Mouse (Mus musculus): ENCODE measurements around the gene Hoxd9. TPM values are rescaled to one million over a fixed set of nuclear protein-coding genes. Genes with fewer than 3 reads are reported as not detected.

Hoxd9 gene
- polyA plus RNA-seq, 1 experiment: 0.15 TPM

DNA sequence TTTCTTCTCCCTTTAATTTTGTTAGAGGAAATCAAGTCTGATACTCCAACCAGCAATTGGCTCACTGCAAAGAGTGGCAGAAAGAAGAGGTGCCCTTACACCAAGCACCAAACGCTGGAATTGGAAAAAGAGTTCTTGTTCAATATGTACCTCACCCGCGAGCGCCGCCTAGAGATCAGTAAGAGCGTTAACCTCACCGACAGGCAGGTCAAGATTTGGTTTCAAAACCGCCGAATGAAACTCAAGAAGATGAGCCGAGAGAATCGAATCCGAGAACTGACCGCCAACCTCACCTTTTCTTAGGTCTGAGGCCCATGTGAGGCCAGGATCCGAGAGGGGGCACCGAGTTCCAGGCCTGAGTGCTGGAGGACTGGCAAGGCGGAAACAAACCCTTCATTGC lies 3.5 kb upstream of the Hoxd9 start:
- no peak for DNase-seq (ENCODE audit: low read depth, low spot score)
- WGBS: 20% methylated on average over 16 of the region's 16 CpGs

DNA sequence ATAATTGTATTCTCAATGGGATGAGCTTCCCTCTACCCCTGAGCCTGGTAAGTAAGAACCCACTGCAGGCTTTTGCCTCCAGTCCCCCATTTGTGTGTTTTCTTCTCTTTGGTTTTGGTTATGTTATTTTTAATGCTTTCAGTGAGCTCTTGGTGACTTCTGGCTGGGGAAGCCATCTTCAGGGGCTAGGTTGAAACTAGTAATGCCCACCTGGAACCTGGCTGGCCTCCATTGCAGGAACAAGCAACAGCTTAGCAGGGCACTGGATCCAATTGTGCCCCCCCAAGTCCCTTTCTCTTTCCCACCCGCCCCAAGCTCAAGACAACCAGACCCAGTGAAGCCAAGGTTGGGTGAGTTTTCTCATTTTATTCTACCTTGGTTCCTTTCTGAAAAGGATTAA lies 2.1 kb upstream of the Hoxd9 start:
- no peak for DNase-seq (ENCODE audit: low read depth, low spot score)
- WGBS: 40% methylated on average over 1 of the region's 1 CpGs

DNA sequence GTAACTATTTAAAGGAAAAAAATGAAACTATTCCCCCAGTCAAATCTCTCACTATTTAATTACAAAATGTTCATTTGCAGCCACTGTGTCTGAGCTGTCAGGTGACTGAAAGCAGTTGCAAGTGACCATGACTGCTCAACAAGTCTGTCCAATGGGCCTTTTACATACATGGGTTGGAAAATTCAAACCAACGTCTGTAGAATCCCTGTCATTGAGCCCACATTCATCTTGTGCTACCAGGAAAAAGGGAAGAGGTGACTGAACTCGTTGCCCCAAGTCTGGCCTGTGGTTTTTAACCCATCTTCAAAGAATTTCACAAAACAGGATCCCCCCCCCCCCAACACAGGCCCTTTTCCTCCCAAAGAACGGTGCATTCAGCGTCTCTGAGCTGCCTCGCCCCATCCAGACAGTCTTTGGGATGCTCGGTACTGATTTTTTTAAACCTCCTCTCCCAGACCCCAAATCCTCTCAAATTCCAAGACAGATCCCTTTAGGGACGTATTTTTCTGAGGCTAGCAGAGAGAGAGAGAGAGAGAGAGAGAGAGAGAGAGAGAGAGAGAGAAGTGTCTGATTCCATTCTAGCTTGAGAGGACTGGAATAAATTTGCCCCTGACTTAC lies 1.6 kb upstream of the Hoxd9 start:
- DNase-seq (ENCODE audit: low read depth, low spot score): no peak
- 42% methylated on average over 7 of the region's 7 CpGs for WGBS

DNA sequence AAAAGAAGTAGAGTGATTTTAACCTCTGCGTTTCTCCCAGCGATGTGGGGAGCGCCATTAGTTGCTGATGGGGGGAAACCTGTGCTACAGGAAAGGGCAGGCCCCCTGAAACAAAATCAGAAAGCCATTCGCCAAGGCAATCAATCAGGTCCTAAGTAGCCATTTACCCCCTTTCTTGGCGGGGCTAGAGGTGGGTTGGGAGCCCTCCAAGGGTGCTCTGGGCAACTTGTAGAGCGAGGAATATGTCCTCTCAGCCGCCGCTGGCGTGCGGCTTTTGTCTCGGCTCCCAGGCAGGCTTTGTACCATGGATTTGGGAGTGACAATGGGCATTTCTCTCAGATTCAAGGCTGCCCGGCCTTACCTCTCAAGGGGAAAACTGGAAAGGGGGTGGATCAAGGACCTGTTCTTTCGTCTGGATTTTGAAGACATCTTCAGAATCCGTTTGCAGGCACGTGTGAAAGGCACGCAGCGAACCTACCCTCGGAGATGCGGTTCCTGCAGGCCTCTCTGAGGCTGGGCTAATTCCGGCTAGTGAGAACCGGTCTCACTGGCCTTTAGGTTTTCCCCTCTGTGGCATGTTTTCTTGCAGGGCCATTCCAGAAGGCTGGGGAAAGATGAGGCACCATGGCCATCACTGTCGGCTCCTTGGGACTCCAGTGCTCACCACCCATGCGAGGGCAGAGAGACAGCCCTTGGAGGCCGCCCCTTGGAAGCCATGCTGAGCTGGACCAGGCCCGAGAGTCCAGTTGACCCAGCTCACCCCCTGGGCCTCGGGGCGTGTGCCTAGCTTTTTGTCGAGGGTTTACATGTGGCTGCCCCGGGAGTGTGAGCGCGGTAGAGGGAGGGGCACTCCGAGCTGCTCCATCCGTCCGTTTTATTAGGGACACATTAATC lies 838 bp upstream of the Hoxd9 start:
- WGBS: 29% methylated on average over 34 of the region's 34 CpGs
- no peak for DNase-seq (ENCODE audit: low read depth, low spot score)

DNA sequence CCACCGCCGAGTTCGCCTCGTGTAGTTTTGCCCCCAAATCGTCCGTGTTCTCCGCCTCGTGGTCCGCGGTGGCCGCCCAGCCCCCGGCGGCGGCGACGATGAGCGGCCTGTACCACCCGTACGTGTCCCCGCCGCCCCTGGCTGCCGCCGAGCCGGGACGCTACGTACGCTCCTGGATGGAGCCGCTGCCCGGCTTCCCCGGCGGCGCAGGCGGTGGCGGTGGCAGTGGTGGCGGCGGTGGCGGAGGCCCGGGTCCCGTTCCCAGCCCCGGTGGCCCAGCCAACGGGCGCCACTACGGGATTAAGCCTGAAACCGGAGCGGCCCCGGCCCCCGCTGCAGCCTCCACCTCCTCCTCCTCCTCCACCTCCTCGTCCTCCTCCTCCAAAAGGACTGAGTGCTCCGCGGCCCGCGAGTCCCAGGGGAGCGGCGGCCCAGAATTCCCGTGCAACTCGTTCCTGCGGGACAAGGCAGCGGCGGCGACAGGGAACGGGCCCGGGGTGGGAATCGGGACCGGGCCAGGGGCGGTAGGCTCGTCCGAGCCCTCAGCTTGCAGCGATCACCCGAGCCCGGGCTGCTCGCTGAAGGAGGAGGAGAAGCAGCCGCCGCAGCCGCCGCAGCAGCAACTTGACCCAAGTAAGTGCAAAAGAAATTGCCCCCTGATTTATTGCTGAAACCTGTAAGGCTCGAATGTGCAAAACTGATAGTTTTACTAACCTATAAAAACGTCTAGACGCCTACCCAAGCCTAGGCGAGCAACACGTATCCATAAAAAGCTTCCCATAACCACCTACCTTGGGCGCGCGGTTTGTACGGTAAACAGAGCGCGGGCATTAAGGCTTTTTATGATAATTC lies 900 bp downstream of the Hoxd9 start:
- no peak for DNase-seq (ENCODE audit: low read depth, low spot score)
- WGBS: 3% methylated on average over 86 of the region's 86 CpGs

DNA sequence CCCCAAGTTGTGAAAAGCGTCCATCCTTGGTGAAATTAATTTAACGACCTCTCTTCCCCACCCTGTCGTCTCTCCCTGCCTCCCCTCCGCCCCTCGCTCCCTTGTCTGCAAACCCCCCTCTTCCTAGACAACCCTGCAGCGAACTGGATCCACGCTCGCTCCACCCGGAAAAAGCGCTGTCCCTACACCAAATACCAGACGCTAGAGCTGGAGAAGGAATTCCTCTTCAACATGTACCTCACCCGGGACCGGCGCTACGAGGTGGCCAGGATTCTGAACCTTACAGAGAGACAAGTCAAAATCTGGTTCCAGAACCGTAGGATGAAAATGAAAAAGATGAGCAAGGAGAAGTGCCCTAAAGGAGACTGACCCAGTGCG lies 1.5 kb downstream of the Hoxd9 start:
- DNase-seq (ENCODE audit: low read depth, low spot score): no peak
- WGBS: 12% methylated on average over 17 of the region's 17 CpGs

DNA sequence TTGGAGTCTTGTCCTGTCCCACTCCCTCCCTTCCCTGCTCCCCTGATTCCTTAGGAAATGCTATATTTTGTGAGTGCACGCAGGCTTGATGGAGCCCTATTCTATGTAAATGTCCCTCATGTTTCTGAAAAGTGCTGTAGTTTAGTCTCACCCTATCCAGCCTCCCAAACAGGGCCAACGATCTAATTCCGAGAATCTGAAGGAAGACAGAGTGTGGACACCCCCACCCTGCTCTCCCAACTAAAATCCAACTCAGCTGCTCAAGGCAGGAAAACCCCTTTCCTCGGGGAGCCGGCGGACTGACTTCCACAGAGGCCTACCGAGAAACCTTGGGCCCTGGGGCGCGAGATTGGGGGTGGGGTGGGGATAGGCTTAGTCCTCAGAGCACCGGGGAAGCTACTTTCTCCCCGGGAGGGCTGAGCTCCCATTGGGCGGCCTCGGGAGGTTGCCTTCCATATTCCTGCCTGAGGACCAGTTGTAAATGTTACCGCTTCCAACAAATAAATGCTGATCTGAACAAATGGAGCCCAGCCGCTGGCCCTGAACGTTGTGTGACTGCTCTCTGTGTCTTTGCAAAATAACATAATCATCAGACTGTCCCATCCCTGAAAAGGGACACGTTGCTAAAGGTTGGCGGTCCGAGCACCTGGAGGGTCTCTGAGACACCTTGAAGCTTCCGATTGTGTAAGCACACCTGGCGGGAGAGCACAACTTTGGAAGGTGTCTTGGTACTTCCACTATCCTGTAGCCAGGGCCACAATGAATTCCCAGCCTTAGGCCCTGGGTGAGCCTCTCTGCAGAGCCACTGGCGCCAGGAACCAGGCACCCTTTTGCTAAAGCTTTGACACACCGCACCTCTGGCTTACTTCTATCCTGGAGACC lies 2.4 kb downstream of the Hoxd9 start:
- WGBS: 45% methylated on average over 23 of the region's 23 CpGs
- DNase-seq (ENCODE audit: low read depth, low spot score): no peak

DNA sequence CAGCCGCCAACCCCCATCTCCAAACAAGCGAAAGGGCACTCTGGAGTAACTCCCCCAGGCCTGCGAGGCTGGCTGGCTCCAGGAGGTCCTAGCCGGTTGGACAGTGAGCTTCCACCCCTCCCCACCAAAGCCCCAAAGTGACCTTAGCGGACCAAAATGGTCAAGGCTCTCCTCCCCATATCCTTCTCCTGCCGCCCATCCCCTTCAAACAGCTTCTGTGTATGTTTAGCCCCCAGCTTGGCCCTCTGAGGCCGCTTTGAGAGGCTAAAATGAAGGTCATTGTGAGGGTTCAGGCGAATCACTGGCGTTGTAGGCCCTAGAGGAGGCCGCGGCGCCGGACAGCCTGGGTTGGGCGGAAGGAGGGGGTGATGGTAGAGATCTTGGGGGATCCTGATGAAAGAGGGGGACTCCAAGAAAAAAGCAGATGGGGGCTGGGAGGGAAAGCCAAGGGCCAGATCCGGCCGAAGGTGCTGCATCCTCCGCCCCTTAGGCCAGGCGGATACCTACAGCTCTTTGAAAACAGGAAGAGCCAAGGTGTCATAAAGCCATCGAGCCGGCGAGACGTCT lies 3.1 kb downstream of the Hoxd9 start:
- DNase-seq (ENCODE audit: low read depth, low spot score): no peak
- WGBS: 26% methylated on average over 22 of the region's 22 CpGs

DNA sequence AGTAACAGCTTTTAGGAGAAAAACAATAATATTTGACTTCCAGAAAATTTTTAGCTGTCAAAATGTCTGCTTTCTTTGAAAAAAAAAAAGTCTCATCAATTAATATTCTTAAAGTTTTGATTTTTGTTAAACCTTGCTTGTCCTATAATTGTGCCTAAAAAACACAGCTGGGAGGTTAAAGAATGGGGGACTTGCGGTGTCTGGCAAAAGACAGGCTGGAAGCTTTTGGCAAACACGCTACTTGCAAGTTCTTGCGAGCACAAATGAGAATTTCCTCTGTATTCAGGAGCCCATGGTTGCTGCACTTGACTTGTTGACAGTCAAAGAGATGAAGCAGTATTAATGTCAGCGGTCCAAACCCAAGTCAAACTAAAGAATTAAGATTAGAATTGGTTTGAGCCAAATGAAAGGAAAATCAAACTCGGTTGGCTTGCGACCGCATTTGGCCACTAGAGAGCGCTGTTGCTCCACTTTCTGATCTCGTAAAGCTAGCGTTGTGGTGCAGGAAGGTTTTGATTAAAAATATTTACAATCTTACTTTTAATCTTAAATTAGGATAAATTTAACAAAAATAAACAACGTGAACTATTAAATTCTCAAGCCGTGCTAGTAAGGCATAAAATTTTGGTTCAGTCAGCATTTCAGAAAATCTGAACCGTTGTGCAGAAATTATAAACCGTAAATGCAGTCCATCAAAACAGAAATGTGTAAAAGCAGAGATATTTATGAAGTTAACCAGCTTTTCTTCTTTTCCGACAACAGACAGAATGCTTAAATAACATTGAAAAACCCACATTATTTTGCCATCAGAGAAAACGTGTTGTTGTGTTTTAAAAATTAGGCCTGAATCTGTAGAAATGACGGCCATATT lies 4.7 kb downstream of the Hoxd9 start:
- DNase-seq (ENCODE audit: low read depth, low spot score): no peak
- 18% methylated on average over 17 of the region's 17 CpGs for WGBS

DNA sequence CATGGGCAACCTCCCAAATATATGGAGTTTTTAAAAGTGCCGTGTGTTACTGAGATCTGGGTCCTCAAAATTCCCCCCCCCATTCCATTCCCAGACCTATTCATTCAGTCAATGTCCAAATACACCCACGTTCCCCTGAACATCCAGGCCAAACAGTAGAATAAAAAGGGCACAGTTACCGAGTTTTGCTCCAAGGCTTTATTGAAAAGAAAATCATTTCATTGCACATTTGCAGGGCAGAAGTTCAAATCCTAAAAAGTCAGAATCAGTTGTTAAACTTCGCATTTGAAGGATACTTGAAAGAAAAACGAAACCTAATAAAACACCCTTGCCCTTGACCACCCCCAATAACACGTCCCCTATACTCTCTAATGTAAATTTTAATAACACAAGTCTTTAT lies 5.3 kb downstream of the Hoxd9 start:
- WGBS: 45% methylated on average over 6 of the region's 6 CpGs
- DNase-seq (ENCODE audit: low read depth, low spot score): no peak

DNA sequence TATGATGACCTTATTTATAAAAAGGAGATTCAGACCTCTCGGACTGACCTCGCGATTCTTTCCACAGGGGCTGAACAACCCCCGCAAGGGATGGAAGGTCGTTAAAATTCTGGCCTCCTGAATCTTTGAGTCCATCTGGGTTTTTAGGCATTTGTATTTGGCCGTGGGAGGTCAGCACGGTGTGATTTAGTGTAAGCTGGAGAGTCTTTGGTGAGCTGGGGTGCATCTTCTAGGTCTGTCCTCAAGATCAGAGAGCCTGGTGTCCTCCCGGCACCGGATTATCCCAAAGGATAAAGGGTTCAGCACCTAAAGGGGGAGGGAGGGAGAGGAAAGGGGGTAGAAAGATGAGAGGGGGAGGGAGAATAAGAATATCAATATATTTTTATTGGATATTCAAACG lies 5.8 kb downstream of the Hoxd9 start:
- no peak for DNase-seq (ENCODE audit: low read depth, low spot score)
- WGBS: 39% methylated on average over 10 of the region's 10 CpGs

DNA sequence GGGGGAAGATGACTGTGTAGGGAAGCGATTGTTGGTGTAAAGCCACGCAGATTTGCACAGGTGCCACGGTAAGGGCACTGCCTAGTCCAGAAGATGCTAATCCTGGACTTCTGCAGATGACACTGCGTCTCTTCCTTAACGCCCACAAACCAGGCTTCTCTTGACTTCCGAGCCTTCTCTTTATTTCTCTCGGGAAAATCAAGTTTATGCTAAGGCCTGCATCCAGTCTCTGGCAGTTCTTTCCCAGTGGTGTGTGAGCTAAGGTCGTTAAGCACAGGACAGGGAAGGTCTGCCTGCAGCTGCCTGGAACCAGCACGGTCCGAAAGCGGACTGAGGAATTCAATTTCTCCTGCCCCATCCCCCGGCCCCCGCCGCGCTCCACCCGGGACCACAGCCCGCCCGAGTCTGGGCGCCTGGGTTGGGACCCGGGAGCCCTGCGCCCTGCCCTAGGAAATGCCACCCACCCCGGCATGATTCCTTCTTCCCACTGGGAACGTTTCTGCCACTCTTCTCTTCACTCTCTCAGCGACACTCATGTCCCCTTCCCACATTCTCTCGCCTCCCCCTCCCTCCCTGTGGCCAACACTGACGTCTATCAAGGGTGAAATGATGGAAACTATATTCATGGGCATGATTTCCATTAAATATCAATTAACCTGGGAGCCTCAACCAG lies 6.3 kb downstream of the Hoxd9 start:
- WGBS: 27% methylated on average over 26 of the region's 26 CpGs
- no peak for DNase-seq (ENCODE audit: low read depth, low spot score)

DNA sequence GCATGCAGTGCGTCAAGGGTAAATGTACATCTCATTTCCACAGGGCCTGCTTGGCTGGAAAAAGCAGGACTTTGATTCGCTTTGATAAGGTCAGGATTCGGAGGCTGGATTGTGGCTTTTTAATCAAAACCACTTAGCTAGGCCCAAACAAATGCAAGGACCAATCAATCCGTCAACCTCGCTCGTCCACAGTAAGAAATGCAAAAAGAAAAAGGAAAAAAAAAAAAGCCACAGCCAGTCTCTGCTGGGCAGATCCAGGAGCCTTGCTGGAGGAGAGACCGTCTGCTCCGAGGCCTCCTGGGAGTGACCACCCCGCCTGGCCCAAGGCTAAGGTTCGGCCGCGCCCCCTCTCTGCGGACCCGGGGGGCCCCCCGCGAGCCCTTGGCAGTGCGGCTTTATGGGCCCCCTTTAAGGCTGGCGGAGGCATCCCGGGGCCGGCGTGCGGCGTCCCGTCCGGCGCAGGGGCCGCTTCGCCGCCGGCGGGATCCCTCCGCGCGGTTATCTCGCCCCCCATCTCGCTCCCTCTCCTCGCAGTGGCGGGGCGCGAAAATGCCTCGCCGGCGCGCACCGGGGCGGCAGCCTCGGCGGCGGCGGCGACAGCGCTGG lies 7.0 kb downstream of the Hoxd9 start, which contains the start of gene Hoxd8:
Gene Hoxd8 (plus strand): TSS at position 223 of the 606 bp plus-strand sequence.
- WGBS: 3% methylated on average over 48 of the region's 52 CpGs

DNA sequence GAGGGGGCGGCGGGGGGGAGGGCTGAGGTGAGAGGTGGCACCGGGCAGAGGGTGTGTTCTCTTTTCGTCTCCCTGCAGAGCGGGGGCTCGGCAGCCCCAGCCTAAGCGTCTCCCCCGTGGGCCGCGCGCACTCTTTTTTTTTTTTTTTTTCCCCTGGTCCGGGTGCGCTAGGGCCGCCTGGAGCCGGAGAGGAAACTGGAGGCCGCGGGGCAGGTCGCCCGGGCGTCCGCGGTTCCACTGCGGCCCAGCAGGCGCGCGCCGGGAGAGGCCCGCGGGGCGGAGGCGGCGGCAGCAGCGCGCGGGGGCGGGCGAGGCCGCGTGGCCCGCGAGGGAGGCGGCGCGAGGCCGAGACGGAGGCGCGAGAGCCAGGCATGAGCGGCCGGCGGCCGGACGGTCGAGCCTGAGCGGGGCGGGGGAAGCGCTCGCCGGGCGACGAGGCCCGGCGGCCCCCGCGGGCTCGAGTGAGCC lies 7.5 kb downstream of the Hoxd9 start:
- no peak for DNase-seq (ENCODE audit: low read depth, low spot score)
- under 1% methylated on average over 57 of the region's 66 CpGs for WGBS

More for the DNA sequence above, 7.0 kb downstream of the Hoxd9 start, which contains the start of gene Hoxd8:
- DNase-seq (ENCODE audit: low read depth, low spot score): no peak

DNA sequence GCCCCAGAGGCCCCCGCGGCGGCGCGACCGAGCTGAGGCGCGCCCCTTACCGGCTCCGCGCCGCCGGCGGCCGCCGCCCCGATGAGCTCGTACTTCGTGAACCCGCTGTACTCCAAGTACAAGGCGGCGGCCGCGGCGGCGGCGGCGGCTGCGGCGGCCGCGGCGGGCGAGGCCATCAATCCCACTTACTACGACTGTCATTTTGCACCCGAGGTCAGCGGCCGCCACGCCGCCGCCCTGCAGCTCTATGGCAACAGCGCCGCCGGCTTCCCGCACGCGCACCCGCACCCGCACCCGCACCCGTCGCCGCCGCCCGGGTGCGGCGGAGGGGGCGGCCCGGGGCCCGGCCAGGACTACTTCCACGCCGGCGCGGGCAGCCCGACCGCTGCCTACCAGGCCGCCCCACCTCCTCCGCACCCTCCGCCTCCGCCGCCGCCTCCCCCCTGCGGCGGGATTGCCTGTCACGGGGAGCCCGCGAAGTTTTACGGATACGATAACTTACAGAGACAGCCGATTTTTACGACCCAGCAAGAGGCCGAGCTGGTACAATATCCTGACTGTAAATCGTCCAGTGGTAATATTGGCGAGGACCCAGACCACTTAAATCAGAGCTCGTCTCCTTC lies 8.1 kb downstream of the Hoxd9 start:
- no peak for DNase-seq (ENCODE audit: low read depth, low spot score)
- WGBS: under 1% methylated on average over 69 of the region's 85 CpGs

DNA sequence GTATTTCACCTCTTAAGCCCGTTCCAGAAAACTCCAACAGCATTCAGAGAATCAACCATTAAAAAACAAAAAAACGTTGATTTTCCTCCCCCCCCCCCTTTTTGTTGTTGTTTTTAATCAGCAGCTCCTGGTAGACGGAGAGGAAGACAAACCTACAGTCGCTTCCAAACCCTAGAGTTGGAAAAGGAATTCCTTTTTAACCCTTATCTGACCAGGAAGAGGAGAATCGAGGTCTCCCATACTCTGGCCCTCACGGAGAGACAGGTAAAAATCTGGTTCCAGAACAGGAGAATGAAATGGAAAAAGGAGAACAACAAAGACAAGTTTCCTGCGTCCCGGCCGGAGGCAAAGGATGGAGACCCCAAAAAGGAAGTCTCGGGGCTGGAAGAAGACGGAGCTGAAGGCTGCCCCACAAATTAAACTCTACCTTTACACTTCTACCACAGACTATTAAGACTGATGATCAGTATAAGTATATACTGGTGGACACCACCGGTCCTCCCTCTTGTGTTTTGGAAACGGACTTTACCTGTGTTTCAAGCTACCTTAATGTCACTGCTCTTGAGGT lies 8.9 kb downstream of the Hoxd9 start:
- DNase-seq (ENCODE audit: low read depth, low spot score): no peak
- 19% methylated on average over 13 of the region's 13 CpGs for WGBS

Measured in large intestine, adult 2 months (tissue).